Mouse (Mus musculus) ES-Bruce4 (cell line): ENCODE measurements around the gene Cwc25. TPM values are rescaled to one million over a fixed set of nuclear protein-coding genes. Genes with fewer than 3 reads are reported as not detected.

Source experiments
- H3K27ac ChIP-seq: 2 replicates; pipeline ENCODE4 v1.5.1; 2012; ENCODE audit warnings: low read length, inconsistent platforms; ENCODE audit not compliant: insufficient read depth
- H3K27me3 ChIP-seq: 2 replicates; pipeline ENCODE4 v1.6.1; 2012; ENCODE audit warnings: mild to moderate bottlenecking, low read length, inconsistent platforms; ENCODE audit not compliant: control insufficient read depth, poor library complexity, insufficient read depth, severe bottlenecking
- H3K36me3 ChIP-seq: 2 replicates; pipeline ENCODE4 v1.6.1; 2012; ENCODE audit warnings: inconsistent platforms, mild to moderate bottlenecking, low read length, moderate library complexity; ENCODE audit not compliant: control insufficient read depth, poor library complexity, insufficient read depth, severe bottlenecking
- H3K4me1 ChIP-seq: one replicate; pipeline ENCODE4 v1.8.1; 2011; ENCODE audit warnings: low read length; ENCODE audit not compliant: control insufficient read depth, insufficient read depth
- H3K4me3 ChIP-seq: 2 replicates; pipeline ENCODE4 v1.5.1; 2011; ENCODE audit warnings: low read depth, mild to moderate bottlenecking, low read length
- H3K9ac ChIP-seq: 2 replicates; pipeline ENCODE4 v1.6.1; 2012; ENCODE audit warnings: low read depth, mild to moderate bottlenecking, inconsistent platforms; ENCODE audit not compliant: poor library complexity, severe bottlenecking
- H3K9me3 ChIP-seq: replicated peaks from 2 replicates; pipeline ENCODE4 v1.6.1; 2012; ENCODE audit warnings: mild to moderate bottlenecking, low read length, inconsistent platforms; ENCODE audit not compliant: control insufficient read depth, poor library complexity, insufficient read depth, severe bottlenecking
- CTCF ChIP-seq: IDR thresholded peaks from one replicate; pipeline ENCODE4 v1.8.1; 2011; ENCODE audit warnings: low read depth, low read length
- EP300 ChIP-seq: IDR thresholded peaks from 2 replicates; pipeline ENCODE4 v1.6.1; 2011; ENCODE audit warnings: low read depth, low read length; ENCODE audit not compliant: insufficient read depth
- POLR2A ChIP-seq: IDR thresholded peaks from one replicate; pipeline ENCODE4 v1.8.1; 2011; ENCODE audit warnings: low read length; ENCODE audit not compliant: insufficient read depth
- polyA plus RNA-seq: library from polyadenylated mRNA; stranded (reverse); fragments of >200 nt; gene quantifications from 2 replicates; pipeline ENCODE4 v1.2.4, GENCODE M21; 2011; ENCODE audit warnings: low read depth; ENCODE audit not compliant: missing spikeins, insufficient read depth, insufficient read length

The Cwc25 gene
- 14.5 and 16.9 TPM in 2 replicates for polyA plus RNA-seq

DNA sequence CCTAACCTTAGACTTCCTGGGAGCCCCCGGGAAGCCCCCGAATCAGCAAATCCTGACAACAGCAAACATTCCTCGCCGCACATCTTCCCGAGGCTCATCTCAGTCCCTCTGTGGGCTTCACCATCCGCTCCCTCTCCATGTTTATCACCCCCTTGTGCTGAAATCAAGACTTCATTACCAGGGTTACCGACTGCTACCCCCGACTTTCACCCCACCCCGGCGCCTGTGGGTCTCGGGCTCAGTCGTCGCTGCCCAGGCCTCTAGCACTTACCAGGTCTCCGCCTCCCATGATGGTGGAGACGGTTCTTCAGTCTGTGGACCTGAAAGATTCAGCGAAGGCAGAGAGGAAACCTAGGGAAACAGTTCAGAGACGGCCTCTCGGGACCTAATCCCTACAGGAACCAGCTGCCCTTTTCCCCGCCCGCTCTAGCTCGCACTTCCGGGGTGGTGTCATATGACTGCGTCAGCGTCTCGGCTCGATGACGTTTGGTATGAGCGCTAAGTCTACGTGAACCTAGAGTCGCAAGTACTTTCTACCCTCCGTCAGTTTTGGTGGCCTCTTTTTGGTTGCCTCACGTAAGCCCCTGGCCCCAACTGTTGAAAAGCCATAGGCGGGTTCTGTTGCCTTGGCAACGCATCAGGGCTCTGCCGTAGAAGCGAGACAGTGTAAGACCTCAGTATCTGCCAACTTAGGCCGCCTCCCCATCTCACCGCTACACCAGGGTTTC is at the start of gene Cwc25:
Gene Cwc25 (minus strand): TSS at position 403 of the 728 bp plus-strand sequence.
- H3K27ac ChIP-seq: peak within 1 kb of the TSS; percentile 52
- H3K36me3 ChIP-seq: peaks cover 7% of the 10 kb centered on the region; the same call in 1 of the 2 replicates
- H3K9me3 ChIP-seq: no peaks in the 10 kb centered on the region
- H3K9ac ChIP-seq: peak within 1 kb of the TSS; percentile 83
- peak; percentile 51; the same call in 1 of the 2 replicates for TF ChIP-seq EP300
- TF ChIP-seq CTCF: no peak
- TF ChIP-seq POLR2A: peak; percentile 83
- no peaks in the 10 kb centered on the region for H3K27me3 ChIP-seq
- H3K4me3 ChIP-seq: peak within 1 kb of the TSS; percentile 96
- H3K4me1 ChIP-seq: peaks cover 2% of the 10 kb centered on the region

DNA sequence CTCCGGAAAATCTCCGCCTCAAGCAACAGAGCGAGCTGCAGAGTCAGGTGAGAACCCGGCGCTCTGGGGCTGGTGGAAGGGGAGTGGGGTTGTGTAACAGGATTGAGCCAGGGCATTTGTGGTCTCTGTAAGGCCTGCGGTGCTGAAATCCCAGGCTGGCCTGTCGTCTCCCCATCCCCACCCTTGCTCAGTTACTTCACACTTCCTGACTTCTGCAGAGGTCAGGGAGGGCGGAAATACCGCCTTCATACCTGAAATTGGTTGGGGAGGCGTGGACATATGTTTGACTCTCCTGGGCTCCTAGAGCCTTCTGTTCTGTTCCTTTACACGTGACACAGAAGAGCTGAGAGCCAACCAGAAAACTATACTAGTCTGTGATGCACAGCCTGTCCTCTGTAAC is 49.4 kb upstream of the Cwc25 start:
- H3K4me3 ChIP-seq: no peak overlapping the region
- H3K4me1 ChIP-seq: peaks cover 27% of the 10 kb centered on the region
- peak overlapping the region; percentile 55 for H3K27ac ChIP-seq
- 0 out of 2 replicates have a peak, but pooled peaks have one; percentile 42 for TF ChIP-seq EP300
- no peak for TF ChIP-seq CTCF
- no peak for TF ChIP-seq POLR2A
- H3K27me3 ChIP-seq: no peaks in the 10 kb centered on the region
- no peaks in the 10 kb centered on the region for H3K9me3 ChIP-seq
- H3K36me3 ChIP-seq: peaks cover 14% of the 10 kb centered on the region; the same call in 1 of the 2 replicates
- H3K9ac ChIP-seq: peak overlapping the region; percentile 26; the same call in 1 of the 2 replicates

DNA sequence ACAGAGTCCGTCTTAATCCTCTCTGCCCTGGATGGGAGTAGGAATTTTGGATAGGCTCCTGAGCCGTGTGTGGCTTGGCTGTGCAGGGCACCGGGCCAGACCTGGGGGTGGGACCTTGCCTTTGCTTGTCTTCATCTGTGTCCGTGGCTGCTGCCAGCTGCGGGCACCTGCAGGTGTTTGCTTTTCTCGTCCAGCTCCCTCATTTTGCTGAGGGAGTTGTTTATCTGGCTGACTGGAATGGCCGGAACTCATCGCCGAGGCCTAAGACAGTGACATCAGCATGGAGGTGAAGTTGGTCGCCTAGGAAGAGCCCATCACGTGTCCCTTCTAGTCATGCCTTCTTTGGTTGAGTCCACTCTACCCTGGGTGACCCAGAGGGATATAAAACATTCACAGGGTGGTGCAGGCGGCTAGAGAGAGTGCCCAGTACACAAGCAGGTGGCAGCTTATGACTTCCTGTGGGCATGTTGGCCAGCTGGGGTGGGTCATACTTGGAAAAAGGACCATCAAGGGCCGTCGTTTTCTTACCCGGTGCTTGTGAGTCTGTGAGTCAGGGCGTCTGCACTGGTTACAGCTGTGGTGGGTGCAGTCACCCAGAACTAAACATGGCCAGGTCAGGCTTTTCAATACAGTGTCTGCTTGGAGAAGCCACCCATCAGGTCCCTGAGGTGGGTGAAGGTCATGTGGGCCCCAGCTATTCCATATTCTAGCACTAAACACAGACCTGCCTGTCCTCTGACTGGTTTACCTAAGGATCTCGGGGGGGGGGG is 47.6 kb upstream of the Cwc25 start:
- Histone ChIP-seq H3K4me3 (no peak overlapping the region), H3K36me3 (peaks cover 14% of the 10 kb centered on the region), H3K27ac (0 out of 2 replicates have a peak overlapping the region, but pooled peaks have one; percentile 7), H3K27me3 (no peaks in the 10 kb centered on the region), H3K9ac (no peak overlapping the region), H3K9me3 (no peaks in the 10 kb centered on the region), H3K4me1 (peaks cover 33% of the 10 kb centered on the region)
- TF ChIP-seq CTCF (no peak), EP300 (no peak), POLR2A (no peak)

DNA sequence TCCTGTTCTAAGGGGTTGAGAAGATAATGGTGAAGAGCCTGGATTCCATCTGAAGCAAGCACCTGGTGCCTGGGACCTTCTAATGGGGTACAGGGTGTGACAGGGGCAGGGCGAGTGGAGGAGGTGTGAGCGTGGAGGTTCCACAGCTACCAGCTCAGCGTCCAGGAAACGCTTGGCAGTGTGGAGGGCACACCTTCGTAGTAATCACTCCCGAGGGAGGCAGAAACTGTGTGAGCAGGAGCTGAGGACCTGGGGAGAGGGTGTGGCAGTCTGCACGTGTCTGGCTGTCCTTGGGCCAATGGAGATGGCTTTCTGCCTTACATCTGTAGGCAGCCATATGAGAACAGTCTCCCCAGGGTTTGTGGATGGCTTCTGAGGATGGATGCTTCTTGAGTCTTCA is 46.7 kb upstream of the Cwc25 start:
- Histone ChIP-seq H3K27me3 (no peaks in the 10 kb centered on the region), H3K9me3 (no peaks in the 10 kb centered on the region), H3K4me3 (no peak overlapping the region), H3K36me3 (peaks cover 17% of the 10 kb centered on the region), H3K27ac (no peak overlapping the region), H3K9ac (no peak overlapping the region), H3K4me1 (peaks cover 39% of the 10 kb centered on the region)
- TF ChIP-seq CTCF: no peak
- 0 out of 2 replicates have a peak, but pooled peaks have one; percentile 61 for TF ChIP-seq EP300

DNA sequence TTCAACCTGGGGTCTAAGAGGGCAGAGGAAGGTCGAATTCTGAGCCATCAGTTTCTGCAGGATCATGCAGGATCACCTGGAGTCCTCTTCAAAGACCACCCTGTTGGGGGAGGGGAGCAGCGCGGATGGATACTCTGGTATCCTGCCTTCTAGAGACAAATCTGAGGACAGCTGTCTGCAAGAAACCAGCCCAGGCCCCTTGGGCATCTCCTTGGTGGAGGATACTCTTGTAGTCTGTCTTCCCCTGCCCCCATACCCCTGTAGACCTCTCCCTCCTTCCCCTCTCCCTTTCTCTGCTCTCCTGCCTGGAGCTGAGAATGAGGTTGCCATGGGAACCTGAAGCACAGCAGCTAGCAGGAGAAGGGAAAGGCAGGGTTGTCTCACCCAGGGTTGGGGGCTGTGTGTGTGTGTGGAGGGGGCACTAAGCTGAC is 46.1 kb upstream of the Cwc25 start:
- no peak for TF ChIP-seq POLR2A
- no peak for TF ChIP-seq EP300
- TF ChIP-seq CTCF: no peak
- Histone ChIP-seq H3K4me3 (no peak overlapping the region), H3K9me3 (no peaks in the 10 kb centered on the region), H3K9ac (no peak overlapping the region), H3K27ac (0 out of 2 replicates have a peak overlapping the region, but pooled peaks have one; percentile 16), H3K27me3 (no peaks in the 10 kb centered on the region), H3K36me3 (peaks cover 19% of the 10 kb centered on the region), H3K4me1 (peaks cover 42% of the 10 kb centered on the region)
